Mouse (Mus musculus): ENCODE results near the gene Gm44805. TPM values are rescaled to one million over a fixed set of nuclear protein-coding genes. Genes with fewer than 3 reads are reported as not detected.

The Gm44805 gene
- total and polyA plus RNA-seq, 2 experiments from 2014 or later: not detected

- Histone ChIP-seq H3K27me3 (ENCODE audit: insufficient read depth, low read length) (no peaks in the 10 kb centered on the region; the same call in 1 of the 2 replicates), H3K36me3 (ENCODE audit: insufficient read depth, low read length) (no peaks in the 10 kb centered on the region), H3K4me2 (ENCODE audit: low read depth, low read length, poor library complexity, severe bottlenecking) (no peak overlapping the region), H3K4me1 (ENCODE audit: insufficient read depth, low read length) (no peaks in the 10 kb centered on the region), H3K27ac (ENCODE audit: low read depth, low read length) (no peak overlapping the region), H3K9ac (replicated peaks; ENCODE audit: low read length, poor library complexity, severe bottlenecking) (no peak overlapping the region), H3K4me3 (ENCODE audit: low read depth, low read length) (no peak overlapping the region), H3K9me3 (ENCODE audit: low read length) (no peaks in the 10 kb centered on the region)
- DNase-seq (ENCODE audit: low spot score) (no peak), ATAC-seq (ENCODE audit: low FRiP score) (no peak)
- 77% methylated on average over 2 of the region's 2 CpGs for WGBS
- TF ChIP-seq CTCF (IDR thresholded peaks at IDR 0.05): no peak
Measured at GRCm38 (mm10) chr7:19623433-19623832, 57.8 kb downstream of the Gm44805 start.

- no peak overlapping the region for H3K4me2 ChIP-seq (ENCODE audit: low read depth, low read length, poor library complexity, severe bottlenecking)
- H3K9me3 ChIP-seq (ENCODE audit: low read length): no peaks in the 10 kb centered on the region
- H3K36me3 ChIP-seq (ENCODE audit: insufficient read depth, low read length): no peaks in the 10 kb centered on the region
- 44% methylated on average over 6 of the region's 6 CpGs for WGBS
- no peak overlapping the region for H3K9ac ChIP-seq (replicated peaks; ENCODE audit: low read length, poor library complexity, severe bottlenecking)
- DNase-seq (ENCODE audit: low spot score) (no peak), ATAC-seq (ENCODE audit: low FRiP score) (no peak)
- no peak overlapping the region for H3K27ac ChIP-seq (ENCODE audit: low read depth, low read length)
- H3K4me1 ChIP-seq (ENCODE audit: insufficient read depth, low read length): no peaks in the 10 kb centered on the region
- no peak overlapping the region for H3K4me3 ChIP-seq (ENCODE audit: low read depth, low read length)
- no peaks in the 10 kb centered on the region; the same call in 1 of the 2 replicates for H3K27me3 ChIP-seq (ENCODE audit: insufficient read depth, low read length)
- no peak for TF ChIP-seq CTCF (IDR thresholded peaks at IDR 0.05)
Measured at GRCm38 (mm10) chr7:19622241-19622640, 59.0 kb downstream of the Gm44805 start.

Other genes with a start within 250 kb of the Gm44805 start
- 58.1 and 68.9 TPM in 2 replicates for gene Mark4, start 222.6 kb downstream of the Gm44805 start, total RNA-seq (2014; rRNA removed)
- 16.2 and 17.0 TPM in 2 replicates for gene Mark4, start 222.6 kb downstream of the Gm44805 start, polyA plus RNA-seq (2015; fragmentation: Nextera tagmentation; extraction: Ambion mirVana)
- gene Exoc3l2, start 218.1 kb downstream of the Gm44805 start, total RNA-seq (2014; rRNA removed): 0.28 and 0.49 TPM in 2 replicates
- 1.5 and 1.6 TPM in 2 replicates for gene Exoc3l2, start 218.1 kb downstream of the Gm44805 start, polyA plus RNA-seq (2015; fragmentation: Nextera tagmentation; extraction: Ambion mirVana)
- 17.8 and 21.4 TPM in 2 replicates for gene Bloc1s3, start 173.1 kb downstream of the Gm44805 start, total RNA-seq (2014; rRNA removed)
- 3.9 and 4.2 TPM in 2 replicates for gene Bloc1s3, start 173.1 kb downstream of the Gm44805 start, polyA plus RNA-seq (2015; fragmentation: Nextera tagmentation; extraction: Ambion mirVana)
- 14.9 and 23.9 TPM in 2 replicates for gene Trappc6a, start 173.0 kb downstream of the Gm44805 start, total RNA-seq (2014; rRNA removed)
- 32.2 and 32.6 TPM in 2 replicates for gene Trappc6a, start 173.0 kb downstream of the Gm44805 start, polyA plus RNA-seq (2015; fragmentation: Nextera tagmentation; extraction: Ambion mirVana)
- 2.3 TPM in 2 replicates for gene Nkpd1, start 163.6 kb downstream of the Gm44805 start, total RNA-seq (2014; rRNA removed)
- 1.6 and 1.8 TPM in 2 replicates for gene Nkpd1, start 163.6 kb downstream of the Gm44805 start, polyA plus RNA-seq (2015; fragmentation: Nextera tagmentation; extraction: Ambion mirVana)
- gene Ppp1r37, start 118.3 kb downstream of the Gm44805 start, total RNA-seq (2014; rRNA removed): 114 and 127 TPM in 2 replicates
- 27.8 and 28.1 TPM in 2 replicates for gene Ppp1r37, start 118.3 kb downstream of the Gm44805 start, polyA plus RNA-seq (2015; fragmentation: Nextera tagmentation; extraction: Ambion mirVana)
- 0.33 and 1.2 TPM in 2 replicates for gene Zfp296, start 104.1 kb downstream of the Gm44805 start, total RNA-seq (2014; rRNA removed)
- 0.11 TPM in 1 of 2 replicates, not detected in the other for gene Zfp296, start 104.1 kb downstream of the Gm44805 start, polyA plus RNA-seq (2015; fragmentation: Nextera tagmentation; extraction: Ambion mirVana)
- 58.1 and 70.9 TPM in 2 replicates for gene Gemin7, start 103.8 kb downstream of the Gm44805 start, total RNA-seq (2014; rRNA removed)
- gene Gemin7, start 103.8 kb downstream of the Gm44805 start, polyA plus RNA-seq (2015; fragmentation: Nextera tagmentation; extraction: Ambion mirVana): 158 and 181 TPM in 2 replicates
- gene Clasrp, start 76.9 kb downstream of the Gm44805 start, total RNA-seq (2014; rRNA removed): 74.4 and 97.4 TPM in 2 replicates
- 70.3 and 74.7 TPM in 2 replicates for gene Clasrp, start 76.9 kb downstream of the Gm44805 start, polyA plus RNA-seq (2015; fragmentation: Nextera tagmentation; extraction: Ambion mirVana)
- 5.6 and 7.3 TPM in 2 replicates for gene Relb, start 52.0 kb downstream of the Gm44805 start, total RNA-seq (2014; rRNA removed)
- 5.6 and 6.2 TPM in 2 replicates for gene Relb, start 52.0 kb downstream of the Gm44805 start, polyA plus RNA-seq (2015; fragmentation: Nextera tagmentation; extraction: Ambion mirVana)
- 149 and 152 TPM in 2 replicates for gene Clptm1, start 16.4 kb downstream of the Gm44805 start, total RNA-seq (2014; rRNA removed)
- 140 and 149 TPM in 2 replicates for gene Clptm1, start 16.4 kb downstream of the Gm44805 start, polyA plus RNA-seq (2015; fragmentation: Nextera tagmentation; extraction: Ambion mirVana)
- 1.7 TPM in 1 of 2 replicates, not detected in the other for gene Apoc2, start 3.5 kb downstream of the Gm44805 start, total RNA-seq (2014; rRNA removed)
- gene Apoc2, start 3.5 kb downstream of the Gm44805 start, polyA plus RNA-seq (2015; fragmentation: Nextera tagmentation; extraction: Ambion mirVana): 0.30 and 0.32 TPM in 2 replicates
- gene Apoc4, start 56 bp upstream of the Gm44805 start, total RNA-seq (2014; rRNA removed): not detected in 2 replicates
- not detected in 2 replicates for gene Apoc4, start 56 bp upstream of the Gm44805 start, polyA plus RNA-seq (2015; fragmentation: Nextera tagmentation; extraction: Ambion mirVana)
- gene Apoc1, start 11.2 kb upstream of the Gm44805 start, total RNA-seq (2014; rRNA removed): 3.6 and 5.1 TPM in 2 replicates
- gene Apoc1, start 11.2 kb upstream of the Gm44805 start, polyA plus RNA-seq (2015; fragmentation: Nextera tagmentation; extraction: Ambion mirVana): 7.9 and 9.0 TPM in 2 replicates
- gene Apoe, start 17.8 kb upstream of the Gm44805 start, total RNA-seq (2014; rRNA removed): 1,618 and 2,613 TPM in 2 replicates
- gene Apoe, start 17.8 kb upstream of the Gm44805 start, polyA plus RNA-seq (2015; fragmentation: Nextera tagmentation; extraction: Ambion mirVana): 2,139 and 2,488 TPM in 2 replicates
- gene Tomm40, start 34.0 kb upstream of the Gm44805 start, total RNA-seq (2014; rRNA removed): 122 and 133 TPM in 2 replicates
- gene Tomm40, start 34.0 kb upstream of the Gm44805 start, polyA plus RNA-seq (2015; fragmentation: Nextera tagmentation; extraction: Ambion mirVana): 160 and 161 TPM in 2 replicates
- 62.6 and 75.3 TPM in 2 replicates for gene Nectin2, start 69.1 kb upstream of the Gm44805 start, total RNA-seq (2014; rRNA removed)
- 55.3 and 62.6 TPM in 2 replicates for gene Nectin2, start 69.1 kb upstream of the Gm44805 start, polyA plus RNA-seq (2015; fragmentation: Nextera tagmentation; extraction: Ambion mirVana)
- 32.6 and 33.5 TPM in 2 replicates for gene Bcam, start 89.6 kb upstream of the Gm44805 start, total RNA-seq (2014; rRNA removed)
- gene Bcam, start 89.6 kb upstream of the Gm44805 start, polyA plus RNA-seq (2015; fragmentation: Nextera tagmentation; extraction: Ambion mirVana): 18.7 and 22.0 TPM in 2 replicates
- gene Cblc, start 115.4 kb upstream of the Gm44805 start, total RNA-seq (2014; rRNA removed): 0.71 and 1.8 TPM in 2 replicates
- 0.70 and 1.2 TPM in 2 replicates for gene Cblc, start 115.4 kb upstream of the Gm44805 start, polyA plus RNA-seq (2015; fragmentation: Nextera tagmentation; extraction: Ambion mirVana)
- gene Bcl3, start 141.3 kb upstream of the Gm44805 start, total RNA-seq (2014; rRNA removed): 0.55 and 0.66 TPM in 2 replicates
- 0.93 and 1.3 TPM in 2 replicates for gene Bcl3, start 141.3 kb upstream of the Gm44805 start, polyA plus RNA-seq (2015; fragmentation: Nextera tagmentation; extraction: Ambion mirVana)
- gene Gm19345, start 170.6 kb upstream of the Gm44805 start, total RNA-seq (2014; rRNA removed): 31.6 and 44.4 TPM in 2 replicates
- 21.6 and 25.8 TPM in 2 replicates for gene Gm19345, start 170.6 kb upstream of the Gm44805 start, polyA plus RNA-seq (2015; fragmentation: Nextera tagmentation; extraction: Ambion mirVana)
- gene Ceacam16, start 179.9 kb upstream of the Gm44805 start, total RNA-seq (2014; rRNA removed): not detected in 2 replicates
- gene Ceacam16, start 179.9 kb upstream of the Gm44805 start, polyA plus RNA-seq (2015; fragmentation: Nextera tagmentation; extraction: Ambion mirVana): 0.90 and 1.5 TPM in 2 replicates
- gene Ceacam19, start 206.5 kb upstream of the Gm44805 start, total RNA-seq (2014; rRNA removed): 0.38 TPM in 1 of 2 replicates, not detected in the other
- gene Ceacam19, start 206.5 kb upstream of the Gm44805 start, polyA plus RNA-seq (2015; fragmentation: Nextera tagmentation; extraction: Ambion mirVana): not detected in 2 replicates
- gene Pvr, start 239.7 kb upstream of the Gm44805 start, total RNA-seq (2014; rRNA removed): 11.0 and 14.7 TPM in 2 replicates
- 7.1 and 7.7 TPM in 2 replicates for gene Pvr, start 239.7 kb upstream of the Gm44805 start, polyA plus RNA-seq (2015; fragmentation: Nextera tagmentation; extraction: Ambion mirVana)